Mouse (Mus musculus): Measurements from ENCODE around the gene Camk2n2.
"Not testable (repeated sequence)": the region's sequence is repeated elsewhere in the genome, so short reads cannot be mapped to it uniquely, and the experiment has no call there.

Camk2n2 gene

DNA sequence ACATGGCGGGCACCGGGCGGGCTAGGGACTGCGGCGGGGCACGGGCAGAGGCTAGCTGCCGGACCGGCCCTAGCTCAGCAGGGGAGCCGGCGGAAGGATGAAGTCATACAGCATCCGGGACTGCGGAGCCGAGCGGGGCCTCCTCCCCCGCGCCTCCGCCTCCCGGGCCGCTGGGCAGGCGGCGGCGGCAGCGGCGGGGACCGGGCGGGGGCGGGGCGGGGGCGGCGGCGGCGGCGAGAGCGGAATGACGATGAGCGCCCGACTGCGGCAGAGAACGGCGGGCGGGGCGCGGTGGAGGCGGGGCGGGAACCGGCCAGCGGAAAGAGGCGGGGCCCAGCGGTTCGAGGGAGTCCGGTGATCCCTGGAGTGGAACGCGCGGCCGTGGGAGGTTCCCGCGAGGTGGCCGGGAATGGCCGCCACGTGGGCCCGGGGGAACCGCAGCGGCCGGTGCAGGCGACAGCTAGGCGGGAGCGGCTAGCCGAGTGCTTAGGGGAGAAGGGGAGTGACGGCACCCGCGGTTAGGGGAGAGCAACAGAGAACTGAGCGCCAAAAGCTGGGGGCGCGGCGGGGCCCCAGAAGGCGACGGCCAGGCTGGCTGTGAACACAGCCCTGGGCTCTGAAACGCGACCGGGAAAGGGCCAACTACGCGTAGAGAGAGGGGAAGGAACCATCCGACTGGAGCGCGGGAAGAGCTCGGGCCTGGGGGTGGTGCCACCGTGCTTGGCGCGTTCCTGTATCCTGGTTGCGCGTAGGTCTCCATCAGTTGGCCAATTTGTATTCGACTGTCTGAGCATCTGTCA, at the start of gene Camk2n2:
Gene Camk2n2 (minus strand): TSS at position 97 of the 800 bp plus-strand sequence.
- peak; percentile 76 to 80 for DNase-seq

DNA sequence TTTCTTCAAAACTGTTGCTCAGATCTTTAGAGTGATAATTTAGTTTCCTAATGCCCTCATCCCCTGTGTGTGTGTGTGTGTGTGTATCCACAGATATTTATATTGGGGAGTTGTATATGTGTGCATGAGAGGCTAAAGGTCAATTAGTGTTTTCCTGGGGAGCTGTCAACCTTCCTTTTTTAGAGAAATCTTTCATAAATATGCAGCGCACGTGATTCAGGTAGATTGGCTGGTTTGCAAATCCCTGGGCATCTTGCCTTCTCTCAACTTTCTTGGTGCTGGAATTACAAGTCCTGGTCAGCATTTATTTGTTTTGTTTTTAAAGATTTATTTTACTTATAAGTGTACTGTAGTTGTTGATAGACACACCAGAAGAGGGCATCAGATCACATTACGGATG, 49.2 kb upstream of the Camk2n2 start:
- no peak for DNase-seq

DNA sequence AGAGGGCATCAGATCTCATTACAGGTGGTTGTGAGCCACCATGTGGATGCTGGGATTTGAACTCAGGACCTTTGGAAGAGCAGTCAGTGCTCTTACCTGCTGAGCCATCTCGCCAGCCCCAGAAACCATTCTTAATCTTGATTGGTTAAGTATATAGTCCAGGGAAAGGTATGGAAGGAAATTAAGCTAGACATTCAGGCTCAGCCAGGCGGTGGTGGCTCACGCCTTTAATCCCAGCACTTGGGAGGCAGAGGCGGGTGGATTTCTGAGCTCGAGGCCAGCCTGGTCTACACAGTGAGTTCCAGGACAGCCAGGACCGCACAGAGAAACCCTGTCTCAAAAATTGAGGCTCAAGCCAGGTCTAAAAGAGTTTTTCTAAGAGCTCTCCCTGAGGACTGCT, 46.9 kb upstream of the Camk2n2 start, which contains the start of gene Eif4g1:
Gene Eif4g1 (plus strand): TSS at position 301 of the 400 bp plus-strand sequence.
- not testable (repeated sequence) for DNase-seq

DNA sequence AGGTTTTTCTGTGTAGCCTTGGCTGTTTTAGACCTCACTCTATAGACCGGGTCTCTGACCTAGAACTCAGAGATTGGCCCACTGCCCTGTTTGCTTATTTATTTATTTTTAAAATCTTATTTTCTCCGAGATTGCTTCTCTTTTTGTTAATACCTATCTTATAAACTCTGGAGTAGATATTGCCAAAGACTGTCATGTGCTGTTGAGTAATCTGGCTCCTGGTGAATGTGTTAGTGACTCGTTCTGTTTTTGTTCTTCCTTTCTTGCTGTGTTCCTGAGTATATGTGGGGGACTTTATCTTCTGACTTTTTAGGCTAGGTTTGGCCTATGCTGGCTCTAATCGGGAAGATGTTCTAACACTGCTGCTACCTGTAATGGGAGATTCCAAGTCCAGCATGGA, 36.6 kb upstream of the Camk2n2 start:
- DNase-seq, result no peak

DNA sequence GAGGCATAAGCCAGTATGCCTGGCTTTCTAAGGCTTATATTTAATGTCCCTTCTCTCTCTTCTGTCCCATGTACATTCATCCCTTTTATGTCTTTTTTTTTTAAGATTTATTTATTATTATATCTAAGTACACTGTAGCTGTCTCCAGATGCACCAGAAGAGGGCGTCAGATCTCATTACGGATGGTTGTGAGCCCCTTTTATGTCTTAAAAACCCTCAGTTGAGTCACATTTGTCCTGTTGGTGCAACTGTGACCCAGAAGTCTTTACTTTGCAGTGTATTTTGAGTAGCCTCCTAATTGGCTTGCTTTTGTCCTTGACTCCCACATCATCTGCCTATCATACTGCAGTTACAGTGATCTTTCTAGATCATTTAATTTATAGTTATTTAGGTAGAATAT, 32.2 kb upstream of the Camk2n2 start:
- DNase-seq, result no peak

DNA sequence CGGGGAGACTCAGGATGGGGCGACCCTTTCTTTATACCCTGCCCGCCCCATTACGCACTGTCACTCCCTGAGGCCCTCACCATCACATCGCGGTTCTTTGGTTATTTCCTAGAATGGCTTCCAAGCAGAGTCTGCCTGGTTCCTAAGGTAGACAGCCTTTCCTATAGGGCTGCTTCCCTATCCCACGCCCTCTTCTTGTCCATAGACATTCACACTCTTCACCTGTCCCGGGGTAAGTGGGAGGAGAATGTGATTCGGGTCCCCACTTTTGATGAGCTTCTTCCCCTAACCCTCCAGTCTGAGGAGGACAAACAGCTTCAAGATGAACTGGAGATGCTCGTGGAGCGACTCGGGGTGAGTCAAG, 30.8 kb upstream of the Camk2n2 start:
- DNase-seq, result no peak

DNA sequence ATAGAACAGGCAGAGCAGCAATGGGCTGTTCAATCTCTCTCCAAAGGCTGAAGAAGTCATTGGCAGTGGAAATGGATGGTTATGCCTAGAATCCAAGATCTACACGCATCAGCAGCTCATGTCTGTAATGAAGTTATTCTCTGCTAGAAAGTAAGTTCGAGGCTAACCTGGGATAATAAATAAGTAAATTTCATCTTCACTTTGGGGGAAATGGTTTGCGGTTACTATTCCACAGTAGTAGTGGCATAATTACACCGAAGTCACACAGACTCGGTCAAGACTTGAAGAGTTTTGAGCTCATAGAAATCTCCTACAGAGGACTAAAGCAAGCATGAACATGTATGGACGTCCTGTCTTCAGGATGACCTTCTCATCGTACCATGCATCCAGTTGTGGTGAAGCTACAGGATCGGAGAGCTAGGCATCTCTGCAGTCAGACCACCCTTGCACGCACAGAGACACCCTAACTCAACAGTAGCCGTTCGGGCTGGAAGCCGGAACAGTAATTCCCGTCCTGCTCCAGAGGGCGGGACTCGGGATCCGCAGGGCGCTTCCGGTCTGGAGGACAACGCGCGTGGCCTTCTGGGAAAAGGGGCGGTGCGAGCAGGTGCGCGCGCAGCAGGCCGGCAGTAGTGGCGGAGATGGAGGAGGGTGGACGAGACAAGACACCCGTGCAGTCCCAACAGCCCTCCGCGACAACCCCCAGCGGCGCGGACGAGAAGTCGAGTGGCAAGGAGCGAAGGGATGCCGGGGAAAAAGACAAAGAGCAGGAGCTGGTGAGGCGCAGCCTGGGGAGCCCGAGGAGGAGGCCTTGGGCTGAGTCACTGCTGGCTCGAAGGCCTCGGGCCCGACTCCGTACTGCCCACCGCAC, 30.2 kb upstream of the Camk2n2 start, which contains the start of gene Psmd2:
Gene Psmd2 (plus strand): TSS at position 577 of the 871 bp plus-strand sequence.
- DNase-seq, result peak; percentile 99

DNA sequence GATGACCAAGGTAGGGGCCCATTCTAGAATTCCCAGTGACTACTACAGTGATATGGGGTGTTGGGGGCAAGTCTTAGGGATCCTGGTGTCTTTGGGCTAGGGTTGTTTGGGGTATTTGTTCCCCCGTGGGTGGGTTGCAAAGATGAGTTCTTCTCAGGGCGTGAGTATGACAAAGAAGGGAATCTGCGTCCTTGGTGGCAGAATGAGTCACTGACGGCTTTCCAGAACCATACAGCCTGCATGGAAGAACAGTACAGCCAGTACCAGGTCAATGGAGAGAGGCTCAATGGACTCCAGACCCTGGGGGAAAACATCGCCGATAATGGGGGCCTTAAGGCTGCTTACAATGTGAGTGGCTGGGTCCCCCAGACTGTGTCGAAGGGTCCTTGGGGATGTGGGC, 22.8 kb upstream of the Camk2n2 start:
- no peak for DNase-seq

DNA sequence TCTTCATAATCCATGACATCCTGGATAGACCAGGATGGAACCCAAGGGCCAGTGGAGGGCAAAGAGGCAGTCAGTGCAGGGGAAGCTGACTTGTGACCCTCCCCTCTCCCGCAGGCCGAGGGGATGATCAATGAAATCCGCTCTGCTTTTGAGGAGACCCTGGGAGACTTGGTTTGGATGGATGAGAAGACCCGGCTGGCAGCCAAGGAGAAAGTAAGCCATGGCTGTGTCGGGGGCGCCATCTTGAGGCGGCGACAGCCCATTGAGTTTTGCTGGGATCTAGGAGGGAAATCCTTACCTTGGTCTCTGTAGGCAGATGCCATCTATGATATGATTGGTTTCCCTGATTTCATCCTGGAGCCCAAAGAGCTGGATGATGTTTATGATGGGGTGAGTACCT, 21.1 kb upstream of the Camk2n2 start:
- peak; percentile 86 to 89 for DNase-seq

DNA sequence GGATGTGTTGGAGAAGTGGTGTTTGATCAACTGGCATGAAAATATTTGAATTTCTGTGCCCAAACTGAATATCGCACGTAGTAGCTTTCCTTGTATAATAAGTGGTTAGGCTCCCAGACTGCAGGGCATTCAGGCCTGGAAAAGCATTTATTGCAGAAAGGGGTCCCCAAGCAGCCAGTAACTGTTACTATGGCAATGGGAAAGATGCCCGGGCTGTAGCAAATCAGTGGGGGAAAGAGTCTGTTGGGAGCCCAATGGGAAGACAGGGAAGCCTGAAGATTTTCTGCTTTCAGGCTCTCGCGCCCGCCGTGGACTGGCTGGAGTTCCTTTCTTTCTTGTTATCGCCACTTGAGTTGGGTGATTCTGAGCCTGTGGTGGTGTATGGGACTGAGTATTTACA, 17.3 kb upstream of the Camk2n2 start:
- no peak for DNase-seq

DNA sequence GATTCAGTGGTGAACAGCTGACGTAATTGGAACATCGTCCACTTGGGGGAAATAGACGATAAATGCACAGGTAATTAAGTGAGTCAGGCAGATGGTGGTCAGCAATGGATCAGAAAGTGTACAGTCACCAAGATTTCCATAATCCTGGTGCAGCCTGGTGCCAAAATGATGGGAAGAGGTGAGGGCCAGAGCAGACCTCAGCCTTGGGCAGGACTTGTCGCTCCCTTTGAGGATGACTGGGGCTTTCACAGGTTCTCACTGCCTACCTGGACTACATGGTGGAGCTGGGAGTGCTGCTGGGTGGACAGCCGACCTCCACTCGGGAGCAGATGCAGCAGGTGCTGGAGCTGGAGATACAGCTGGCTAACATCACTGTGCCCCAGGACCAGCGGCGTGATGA, 16.3 kb upstream of the Camk2n2 start:
- DNase-seq, result no peak

DNA sequence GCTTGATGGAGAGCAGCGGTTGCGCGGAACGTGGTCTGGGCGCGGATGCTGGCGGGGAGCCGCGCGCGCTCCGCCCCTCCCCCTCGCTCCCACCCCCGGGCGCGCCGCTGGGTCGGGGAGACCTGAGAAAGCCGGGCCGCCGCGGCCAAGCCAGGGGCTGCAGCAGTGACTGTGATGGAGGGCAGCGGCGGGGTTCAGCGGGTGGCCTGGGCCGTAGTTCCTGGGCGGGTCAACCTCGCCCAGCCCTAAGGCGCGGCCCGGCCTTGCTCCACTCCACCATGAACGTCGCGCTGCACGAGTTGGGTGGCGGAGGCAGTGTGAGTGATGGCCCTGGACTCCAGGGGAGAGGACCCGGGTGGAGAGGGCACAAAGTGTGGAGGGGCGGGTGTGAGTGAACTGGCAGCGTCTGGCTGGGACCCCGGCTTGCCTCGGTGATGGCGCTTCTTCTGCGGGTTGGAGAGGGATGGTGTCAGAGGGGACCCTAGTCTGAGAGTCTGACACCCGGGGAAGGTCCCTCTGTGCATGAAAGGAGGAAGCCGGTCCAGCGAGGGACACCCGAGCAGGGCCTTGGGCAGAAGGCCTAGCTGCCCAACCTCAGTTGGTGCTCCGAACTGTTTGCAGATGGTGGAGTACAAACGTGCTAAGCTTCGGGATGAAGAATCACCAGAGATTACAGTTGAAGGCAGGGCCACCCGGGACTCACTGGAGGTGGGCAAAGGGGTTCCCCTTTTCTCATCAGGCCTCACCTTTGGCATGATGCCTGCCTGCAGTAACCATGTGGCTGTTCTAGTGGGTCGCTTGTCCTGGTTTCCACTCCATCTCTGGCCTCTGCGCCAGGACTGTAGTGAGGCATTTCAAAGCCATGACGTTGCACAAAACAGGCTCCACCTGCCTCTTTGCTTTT, 8.9 kb upstream of the Camk2n2 start, which contains the start of gene Ece2:
Gene Ece2 (plus strand): TSS at position 98 of the 904 bp plus-strand sequence.
- DNase-seq, result peak; percentile 46 to 52

DNA sequence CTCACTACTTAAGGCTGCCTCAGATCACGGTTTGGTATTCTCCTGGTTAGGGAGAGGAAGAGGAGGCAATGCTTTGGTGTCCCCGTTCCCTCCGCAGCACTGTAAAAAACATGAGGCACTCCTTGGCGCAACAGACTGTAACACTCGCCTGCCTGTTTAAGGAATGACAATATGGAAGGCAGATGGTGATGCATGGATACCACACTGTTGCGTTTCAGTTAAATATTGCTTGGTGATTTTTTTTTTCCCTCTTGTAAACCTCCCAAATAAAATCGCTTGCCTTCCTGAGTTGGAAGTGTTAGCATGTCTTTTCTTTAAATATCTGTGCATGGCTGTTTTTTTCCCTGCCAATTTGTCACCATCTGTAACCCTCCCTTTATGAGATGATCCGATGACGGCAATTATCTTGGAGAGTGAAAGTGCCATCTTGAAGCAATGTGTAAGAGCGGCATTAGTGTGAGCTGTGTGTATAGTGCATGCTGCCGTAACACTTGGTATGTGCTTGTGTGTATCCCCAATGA, 7.8 kb upstream of the Camk2n2 start:
- DNase-seq, result no peak

DNA sequence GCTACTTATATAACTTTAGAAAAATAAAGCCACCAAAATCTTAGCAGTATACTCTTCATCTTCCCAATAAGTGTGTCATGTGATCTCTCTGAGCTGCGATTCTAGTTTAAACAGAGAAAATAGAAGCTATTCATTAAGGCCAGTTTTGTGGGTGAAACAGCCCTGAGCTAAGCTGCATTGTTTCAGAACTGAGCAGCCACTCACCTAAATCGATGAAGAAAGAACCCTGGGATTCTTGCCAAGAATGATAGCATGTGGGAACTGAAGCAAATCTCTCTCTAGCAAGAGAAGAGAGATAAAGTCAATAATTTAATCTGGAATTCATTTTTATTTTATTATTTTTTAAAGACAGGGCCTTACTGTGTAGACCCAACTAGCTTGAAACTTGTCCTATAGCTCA, 2.1 kb upstream of the Camk2n2 start:
- DNase-seq, result no peak

DNA sequence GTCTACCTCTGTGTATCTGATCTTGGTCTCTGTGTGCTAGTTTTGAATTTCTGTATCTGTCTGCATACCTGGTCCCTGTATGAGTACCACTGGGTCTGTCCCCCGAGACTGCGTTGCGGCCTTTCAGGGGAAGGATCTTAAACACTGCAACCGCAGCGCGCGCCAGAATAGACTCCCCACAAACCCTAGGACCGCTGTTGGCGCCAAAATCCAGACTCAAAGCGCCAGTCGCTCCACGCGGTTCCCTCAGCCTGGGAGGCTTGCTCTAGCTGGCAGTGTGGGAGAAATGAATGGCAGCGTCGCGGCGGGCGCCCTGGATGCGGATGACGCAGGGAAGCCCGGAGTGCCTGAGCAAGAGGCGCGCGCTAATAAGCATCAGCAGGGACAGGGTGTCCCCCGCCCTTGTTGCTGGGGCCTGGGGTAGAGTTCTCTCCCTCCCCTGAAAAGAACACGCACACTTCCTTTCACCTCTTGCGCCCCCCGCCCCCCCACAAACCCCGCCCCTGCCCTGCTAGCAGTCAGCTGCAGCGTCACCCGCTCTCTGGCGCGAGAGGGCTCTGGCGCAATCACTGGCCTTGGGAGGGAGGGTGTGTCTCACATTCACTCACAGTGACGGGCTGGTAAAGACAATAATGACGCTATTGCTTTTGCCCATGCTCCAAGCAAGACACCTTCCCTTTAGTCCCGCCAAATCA, 1.1 kb upstream of the Camk2n2 start:
- DNase-seq, result peak; percentile 42 to 56

DNA sequence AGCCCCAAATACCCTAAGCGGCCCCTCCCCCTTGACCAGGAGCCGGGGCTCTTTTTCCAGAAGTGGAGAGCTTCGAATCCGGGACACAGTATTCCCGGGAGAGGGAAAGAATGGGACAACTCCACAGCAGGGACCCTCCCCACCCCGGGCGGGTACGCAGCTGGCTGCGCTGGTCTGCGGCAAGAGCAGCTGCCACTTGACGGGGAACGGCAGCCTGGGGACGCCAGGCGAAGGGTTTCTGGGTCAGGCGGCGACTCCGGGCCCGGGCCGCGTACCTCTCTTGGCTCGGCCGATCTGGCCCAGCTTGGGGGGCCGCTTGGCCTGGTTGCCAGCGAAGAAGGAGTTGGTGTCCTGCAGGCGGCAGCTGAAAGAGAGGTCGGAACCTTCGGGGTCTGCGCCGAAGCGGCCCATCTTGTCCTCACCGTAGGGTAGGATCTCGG, 316 bp downstream of the Camk2n2 start:
- DNase-seq, result peak in 1 of 2 experiments; percentile 21

DNA sequence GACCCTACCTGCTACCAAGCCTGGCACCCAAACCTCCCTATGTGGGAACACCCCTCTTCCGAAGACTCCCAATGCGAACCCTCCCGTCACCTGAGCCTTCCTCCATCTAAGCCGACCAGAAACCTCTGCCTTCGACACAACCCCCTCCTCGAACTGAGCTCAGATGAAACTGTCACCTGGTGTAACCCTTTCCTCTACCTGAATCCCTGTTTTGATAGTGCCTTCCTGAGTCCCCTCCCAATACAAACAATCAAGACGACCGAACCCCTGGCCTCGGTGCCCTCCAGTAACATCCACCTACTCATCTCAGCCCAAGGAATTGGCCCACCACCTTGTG, 720 bp downstream of the Camk2n2 start:
- no peak for DNase-seq

DNA sequence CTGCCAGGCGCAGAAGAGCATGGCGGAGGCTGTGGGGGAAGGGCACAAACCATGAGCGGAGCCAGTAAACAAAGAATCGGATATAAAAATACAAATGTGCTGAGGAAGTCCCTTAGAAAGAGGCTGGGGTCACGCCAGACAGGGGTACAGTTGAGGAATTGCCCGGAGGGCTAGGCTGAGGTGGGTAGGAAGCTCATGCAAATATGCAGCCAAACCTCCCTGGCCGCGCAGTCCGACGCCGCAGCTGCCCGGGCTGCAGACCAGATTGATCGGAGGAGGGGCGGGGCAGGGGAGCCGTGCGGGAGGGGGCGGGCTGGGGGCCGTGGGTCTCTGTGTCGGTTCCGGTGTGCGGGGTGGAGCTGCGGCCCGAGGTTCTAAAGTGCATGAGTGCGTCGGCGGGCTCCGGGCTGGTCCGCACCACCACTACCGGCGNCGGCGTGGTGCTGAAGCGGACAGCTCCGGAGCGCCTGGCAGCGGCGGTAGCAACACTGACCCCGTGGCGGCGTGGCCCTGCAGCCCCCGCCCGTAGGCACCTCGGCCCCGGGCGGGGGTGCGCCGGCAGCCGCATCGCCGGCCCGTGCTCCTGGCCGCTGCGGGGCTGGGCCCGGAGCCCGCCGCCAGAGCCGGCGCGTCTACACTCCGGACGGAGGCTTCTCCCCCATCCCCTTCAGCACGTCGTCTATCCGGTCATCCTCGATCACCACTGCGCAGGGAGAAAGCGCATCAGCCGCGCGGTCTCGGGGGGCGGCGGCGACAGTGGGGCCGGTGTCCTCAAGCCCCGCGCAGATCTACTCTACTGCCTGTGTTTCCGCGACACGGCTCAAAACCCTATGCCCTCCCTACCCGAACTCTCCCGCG, 1.3 kb downstream of the Camk2n2 start:
- DNase-seq, result peak; percentile 64 to 76

DNA sequence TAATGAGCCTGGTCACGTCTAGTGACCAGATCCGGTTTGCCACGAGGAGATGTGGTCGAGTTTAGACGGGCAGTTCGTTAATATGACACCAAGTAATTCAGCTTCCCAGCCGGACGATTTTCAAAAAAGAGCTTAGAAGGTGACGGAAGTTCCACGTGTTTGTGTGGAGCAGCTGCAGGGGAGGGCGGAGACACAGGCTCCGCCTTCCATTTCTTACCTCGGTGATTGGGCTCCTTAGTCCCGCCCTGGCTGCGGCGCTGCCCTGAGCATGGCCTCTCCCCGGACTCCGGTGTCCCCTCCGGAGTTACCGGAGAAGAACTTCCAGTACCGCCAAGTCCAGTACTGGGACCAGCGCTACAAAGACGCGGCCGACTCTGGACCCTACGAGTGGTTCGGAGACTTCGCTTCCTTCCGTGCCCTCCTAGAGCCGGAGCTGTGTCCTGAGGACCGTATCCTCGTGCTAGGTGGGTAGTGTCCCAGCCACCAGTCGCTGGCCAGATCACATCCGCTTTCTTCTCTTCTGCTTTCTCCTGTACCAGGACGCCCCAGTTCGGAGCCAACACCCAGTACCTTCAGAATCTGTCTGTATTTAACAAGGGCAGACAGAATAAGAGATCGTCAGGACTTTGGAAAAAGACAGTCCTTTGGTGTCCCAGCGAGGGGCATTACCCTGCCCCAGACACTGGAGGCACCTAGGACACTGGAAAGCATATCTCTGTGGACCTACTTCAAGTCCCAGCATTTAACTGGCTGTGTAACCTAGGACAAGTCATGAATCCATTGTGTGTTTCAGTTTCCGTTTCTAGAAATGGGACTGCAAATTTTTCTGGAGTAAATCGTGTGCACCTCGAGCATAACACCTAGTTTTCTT, 9.5 kb downstream of the Camk2n2 start, which contains the start of the genes Eef1akmt4, Gm49333 and Alg3:
Gene Eef1akmt4 (plus strand): TSS at position 237 of the 871 bp plus-strand sequence.
Gene Gm49333 (plus strand): TSS at position 254 of the 871 bp plus-strand sequence.
Gene Alg3 (minus strand): TSS at position 379 of the 871 bp plus-strand sequence.
- peak; percentile 86 to 92 for DNase-seq

All from kidney, postnatal 4 days (tissue).